Mouse (Mus musculus) heart, embryonic 14.5 days (tissue): ENCODE measurements around the gene Psmc3ip. TPM values are rescaled to one million over a fixed set of nuclear protein-coding genes. Genes with fewer than 3 reads are reported as not detected.

Experiments used
- ATAC-seq: fragments of 200-750 bp; cut with Nextera tagmentation; 2 replicates; pipeline ENCODE4 v1.8.0; 2017; ENCODE audit warnings: low read depth, moderate TSS enrichment; ENCODE audit not compliant: insufficient number of reproducible peaks, insufficient read depth, low FRiP score
- H3K27ac ChIP-seq, 2 experiments: fragments of 200-500 bp in 1 of 2; fragments of 300-500 bp in 1 of 2; sonication (generic) in 1 of 2; replicated peaks in 1 of 2; 2 replicates each; pipeline ENCODE4 v1.5.1; 2012 to 2014; ENCODE audit warnings: low read depth in 2 of 2, low read length in 2 of 2, control low read depth in 1 of 2, mild to moderate bottlenecking in 1 of 2, mixed read lengths in 1 of 2; ENCODE audit not compliant: control insufficient read depth in 1 of 2, insufficient read depth in 1 of 2
- H3K27me3 ChIP-seq: fragments of 300-500 bp; sonication (generic); 2 replicates; pipeline ENCODE4 v1.6.1; 2014; ENCODE audit warnings: mild to moderate bottlenecking, low read length, control low read depth; ENCODE audit not compliant: control insufficient read depth, insufficient read depth
- H3K36me3 ChIP-seq: fragments of 300-500 bp; sonication (generic); 2 replicates; pipeline ENCODE4 v1.6.1; 2014; ENCODE audit warnings: mild to moderate bottlenecking, control low read depth, low read length, mixed read lengths; ENCODE audit not compliant: control insufficient read depth, insufficient read depth
- H3K4me1 ChIP-seq, 2 experiments: fragments of 200-500 bp in 1 of 2; fragments of 300-500 bp in 1 of 2; sonication (generic) in 1 of 2; 2 replicates each; pipeline ENCODE4 v1.6.1; 2012 to 2014; ENCODE audit warnings: low read length in 2 of 2, control low read depth in 1 of 2, mixed read lengths in 1 of 2; ENCODE audit not compliant: control insufficient read depth in 2 of 2, insufficient read depth in 2 of 2
- H3K4me2 ChIP-seq: fragments of 300-500 bp; sonication (generic); 2 replicates; pipeline ENCODE4 v1.6.1; 2014; ENCODE audit warnings: mild to moderate bottlenecking, low read length
- H3K4me3 ChIP-seq, 2 experiments: fragments of 200-500 bp in 1 of 2; fragments of 300-500 bp in 1 of 2; sonication (generic) in 1 of 2; 2 replicates each; pipeline ENCODE4 v1.5.1; 2012 to 2014; ENCODE audit warnings: low read length in 2 of 2, mild to moderate bottlenecking in 2 of 2, control low read depth in 1 of 2, low read depth in 1 of 2, moderate library complexity in 1 of 2; ENCODE audit not compliant: control insufficient read depth in 1 of 2, insufficient read depth in 1 of 2
- H3K9ac ChIP-seq: fragments of 300-500 bp; sonication (generic); 2 replicates; pipeline ENCODE4 v1.6.1; 2014; ENCODE audit warnings: mild to moderate bottlenecking, low read length
- H3K9me3 ChIP-seq: fragments of 300-500 bp; sonication (generic); 2 replicates; pipeline ENCODE4 v1.6.1; 2016; ENCODE audit warnings: low read length, control low read depth; ENCODE audit not compliant: control insufficient read depth
- WGBS: fragments of 180-500 bp; shearing (Covaris S2); extraction: QIAGEN DNeasy Blood & Tissue Kit; methylation state at CpG from one replicate; pipeline ENCODE4 v1.1.7; 2014; 5-methylcytosine and 5-hydroxymethylcytosine counted together
- polyA plus RNA-seq: library from polyadenylated mRNA; unstranded; fragments of >200 nt; fragmentation: Nextera tagmentation; extraction: Ambion mirVana; gene quantifications from 2 replicates; pipeline ENCODE4 v1.2.1, GENCODE M21; 2014

The Psmc3ip gene
- polyA plus RNA-seq, 1 experiment from 2014 or later: 22.9 TPM

DNA sequence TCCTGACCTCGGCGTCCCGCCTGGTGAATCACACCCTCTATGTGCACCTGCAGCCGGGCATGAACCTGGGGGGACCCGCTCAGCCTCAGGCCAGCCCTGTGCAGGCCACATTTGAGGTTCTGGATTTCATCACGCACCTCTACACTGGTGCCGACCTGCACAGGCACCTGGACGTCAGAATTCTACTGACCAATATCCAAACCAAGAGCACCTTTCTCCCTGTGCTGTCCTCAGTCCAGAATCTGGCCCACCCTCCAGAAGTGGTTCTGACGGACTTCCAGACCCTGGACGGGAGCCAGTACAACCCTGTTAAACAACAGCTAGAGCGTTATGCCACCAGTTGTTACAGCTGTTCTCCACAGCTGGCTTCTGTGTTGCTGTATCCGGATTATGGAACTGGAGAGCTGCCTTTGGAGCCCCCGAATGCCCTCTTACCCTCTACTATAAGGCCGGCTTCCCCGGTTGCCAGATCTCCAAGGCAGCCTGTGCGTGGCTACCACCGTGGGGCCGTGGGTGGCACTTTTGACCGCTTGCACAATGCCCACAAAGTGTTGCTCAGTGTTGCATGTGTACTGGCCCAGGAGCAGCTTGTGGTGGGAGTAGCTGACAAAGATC is 12.0 kb downstream of the Psmc3ip start:
- Histone ChIP-seq H3K36me3 (peaks cover 16% of the 10 kb centered on the region), H3K9ac (peak overlapping the region; percentile 88), H3K27ac (peak overlapping the region; percentile 90), H3K9me3 (no peaks in the 10 kb centered on the region), H3K4me3 (peak overlapping the region; percentile 68 to 84), H3K4me2 (peak overlapping the region; percentile 92), H3K27me3 (peaks cover 30% of the 10 kb centered on the region), H3K4me1 (peaks cover 20 to 31% of the 10 kb centered on the region in 2 experiments)
- WGBS: 34% methylated on average over 19 of the region's 19 CpGs
- 0 out of 2 replicates have a peak, but pooled peaks have one; percentile 8 for ATAC-seq

DNA sequence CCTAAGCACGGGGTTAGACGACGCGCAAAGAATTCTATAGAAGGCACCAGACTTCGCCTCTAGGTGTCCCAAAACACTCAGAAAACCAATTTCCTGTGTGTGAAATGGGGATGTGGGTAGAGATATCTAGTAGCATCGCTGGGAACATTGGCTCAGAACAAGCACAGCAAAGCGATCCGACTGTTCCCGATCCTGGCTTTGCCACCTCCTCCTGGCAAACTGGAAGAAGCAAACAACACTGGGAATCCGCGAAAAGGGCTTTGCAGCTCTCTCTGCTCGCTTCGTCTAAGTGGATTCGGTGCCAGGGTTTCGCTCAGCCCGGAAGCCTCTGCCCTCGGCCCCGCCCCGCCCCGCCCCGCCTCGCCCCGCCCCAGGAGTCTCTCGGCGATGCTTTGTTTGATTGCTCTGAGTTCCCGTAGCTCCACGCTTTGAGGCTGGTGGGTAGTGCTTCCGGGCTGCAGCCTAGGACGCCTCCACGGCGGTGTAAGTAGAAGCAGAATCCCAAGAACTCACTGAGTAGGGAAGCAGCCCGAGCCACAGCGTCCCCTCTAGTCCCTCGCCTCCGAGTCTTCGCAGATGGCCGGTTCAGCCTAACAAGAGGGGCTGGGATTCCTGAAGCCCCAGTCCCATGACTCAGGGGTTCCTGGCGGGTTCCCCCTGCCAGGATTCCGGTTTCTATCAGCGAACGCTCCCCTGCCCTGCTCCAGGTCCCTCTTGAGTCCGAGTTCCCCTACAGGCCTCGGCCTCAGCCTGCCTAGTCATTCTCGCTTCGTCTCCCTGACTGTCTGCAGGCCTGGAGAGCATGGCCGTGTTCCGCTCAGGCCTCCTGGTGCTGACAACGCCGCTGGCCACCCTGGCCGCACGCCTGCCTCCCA is 12.8 kb downstream of the Psmc3ip start, which contains the start of gene Coasy:
Coasy (plus strand) TSS at position 358 of the 875 bp plus-strand sequence.
- WGBS: under 1% methylated on average over 51 of the region's 51 CpGs
- Histone ChIP-seq H3K27me3 (peaks cover 38% of the 10 kb centered on the region), H3K4me1 (peaks cover 15 to 24% of the 10 kb centered on the region in 2 experiments), H3K4me3 (peak within 1 kb of the TSS; percentile 68 to 84), H3K4me2 (peak within 1 kb of the TSS; percentile 92), H3K27ac (peak within 1 kb of the TSS; percentile 90), H3K9ac (peak within 1 kb of the TSS; percentile 88), H3K9me3 (no peaks in the 10 kb centered on the region), H3K36me3 (peaks cover 16% of the 10 kb centered on the region)
- ATAC-seq: peak; percentile 83

DNA sequence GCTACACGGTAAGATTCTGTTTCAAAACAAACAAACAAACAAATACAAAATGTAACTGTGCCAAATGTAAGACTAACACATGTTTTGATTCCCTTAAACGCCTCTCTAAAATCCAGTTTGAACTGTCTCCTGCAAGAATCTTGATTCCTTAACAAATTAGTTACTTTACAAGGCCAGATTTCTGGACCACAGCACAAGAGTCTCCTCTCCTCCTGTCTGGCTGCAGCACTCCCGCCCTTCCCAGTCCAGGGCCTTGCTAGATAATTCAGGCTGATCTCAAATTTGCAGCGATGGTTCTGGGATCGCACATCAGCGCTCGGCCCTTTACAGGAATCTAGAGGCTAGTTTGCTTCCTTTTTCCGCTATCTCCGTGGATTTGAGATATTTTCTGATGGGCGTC is 13.6 kb downstream of the Psmc3ip start:
- Histone ChIP-seq H3K4me1 (peaks cover 14 to 23% of the 10 kb centered on the region in 2 experiments), H3K36me3 (peaks cover 16% of the 10 kb centered on the region), H3K27ac (peak overlapping the region; percentile 71 to 90), H3K4me2 (peak overlapping the region; percentile 92), H3K27me3 (peaks cover 46% of the 10 kb centered on the region), H3K4me3 (peak overlapping the region; percentile 68 to 84), H3K9me3 (no peaks in the 10 kb centered on the region), H3K9ac (peak overlapping the region; percentile 75)
- 7% methylated on average over 10 of the region's 10 CpGs for WGBS
- ATAC-seq: no peak

DNA sequence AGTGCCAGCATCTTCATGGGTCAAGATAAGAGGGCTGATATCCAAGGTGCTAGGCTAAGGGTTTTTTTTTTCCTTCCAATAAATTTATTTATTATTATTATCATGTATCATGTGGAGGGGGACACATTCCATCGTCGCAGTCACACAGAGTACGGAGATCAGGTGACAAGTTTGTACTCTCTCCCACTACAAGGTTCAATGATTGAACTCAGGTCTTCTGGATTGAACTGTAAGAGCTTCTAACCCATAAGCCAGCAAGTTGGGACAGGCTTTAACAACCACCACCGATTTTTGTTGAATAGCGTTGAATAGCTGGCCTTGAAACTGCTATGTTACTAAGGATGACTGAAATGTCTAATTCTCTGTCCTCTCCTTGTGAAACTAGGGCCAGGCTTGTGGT is 14.8 kb downstream of the Psmc3ip start:
- H3K27ac ChIP-seq: no peak overlapping the region
- no peak overlapping the region for H3K9ac ChIP-seq
- peaks cover 12% of the 10 kb centered on the region for H3K36me3 ChIP-seq
- H3K4me2 ChIP-seq: no peak overlapping the region
- 73% methylated on average over 5 of the region's 5 CpGs for whole genome bisulfite sequencing
- H3K4me1 ChIP-seq: peaks cover 11 to 17% of the 10 kb centered on the region in 2 experiments
- H3K4me3 ChIP-seq: no peak overlapping the region
- H3K9me3 ChIP-seq: no peaks in the 10 kb centered on the region
- ATAC-seq: no peak
- peaks cover 46% of the 10 kb centered on the region for H3K27me3 ChIP-seq

DNA sequence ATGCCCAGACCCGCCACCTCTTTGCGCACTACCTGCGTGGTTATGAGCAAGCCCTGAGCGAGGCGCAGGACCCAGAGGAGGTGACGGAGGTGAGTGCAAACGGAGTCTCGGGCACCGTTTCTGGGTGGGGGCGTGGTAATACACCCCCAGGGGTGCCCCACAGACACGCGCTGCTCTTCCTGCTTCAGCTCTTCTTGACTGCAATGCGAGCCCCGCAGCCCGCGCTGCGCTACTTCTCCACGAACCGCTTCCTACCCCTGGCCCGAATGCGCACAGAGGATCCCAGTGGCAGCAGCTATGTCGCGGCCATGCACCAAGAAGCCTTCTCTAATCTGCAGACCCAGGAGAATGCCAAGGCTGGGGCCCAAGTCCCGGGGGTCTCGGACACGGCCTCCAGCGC is 15.5 kb downstream of the Psmc3ip start:
- no peak for ATAC-seq
- Histone ChIP-seq H3K27me3 (peaks cover 46% of the 10 kb centered on the region), H3K4me1 (peaks cover 11 to 17% of the 10 kb centered on the region in 2 experiments), H3K36me3 (peaks cover 8% of the 10 kb centered on the region), H3K9ac (peak overlapping the region; percentile 34; the same call in 1 of the 2 replicates), H3K4me3 (peak overlapping the region in 1 of 2 experiments; percentile 24; a peak in 2 of 4 replicates), H3K4me2 (peak overlapping the region; percentile 49), H3K9me3 (no peaks in the 10 kb centered on the region), H3K27ac (no peak overlapping the region)
- 5% methylated on average over 27 of the region's 27 CpGs for WGBS

DNA sequence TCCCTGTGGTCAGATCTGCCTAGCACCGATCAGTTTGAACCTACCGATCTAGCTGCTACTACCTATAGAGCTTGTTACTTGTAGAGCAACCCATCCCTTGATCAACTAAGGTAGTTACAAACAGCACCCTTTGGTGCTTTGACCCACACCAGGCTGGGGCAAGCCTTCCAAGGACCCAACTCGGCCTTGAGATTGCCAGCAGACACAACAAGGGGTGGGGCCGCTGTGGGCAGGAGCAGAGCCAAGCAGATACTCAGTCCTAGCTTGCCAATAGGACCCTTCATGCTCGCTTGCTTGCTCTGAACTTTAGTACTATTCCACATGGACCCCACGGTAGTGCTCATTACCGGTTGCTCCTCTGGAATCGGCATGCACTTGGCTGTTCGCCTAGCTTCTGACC is 17.1 kb downstream of the Psmc3ip start, which contains the start of gene Hsd17b1:
Hsd17b1 (plus strand) TSS at position 291 of the 400 bp plus-strand sequence.
- ATAC-seq: no peak
- Histone ChIP-seq H3K4me3 (no peak within 1 kb of the TSS), H3K27me3 (peaks cover 46% of the 10 kb centered on the region), H3K27ac (no peak within 1 kb of the TSS), H3K9ac (no peak within 1 kb of the TSS), H3K4me1 (peaks cover 6 to 11% of the 10 kb centered on the region in 2 experiments), H3K9me3 (no peaks in the 10 kb centered on the region), H3K36me3 (0 out of 2 replicates have a peak, but pooled peaks cover 3% of the 10 kb centered on the region), H3K4me2 (no peak within 1 kb of the TSS)
- WGBS: 68% methylated on average over 9 of the region's 9 CpGs

DNA sequence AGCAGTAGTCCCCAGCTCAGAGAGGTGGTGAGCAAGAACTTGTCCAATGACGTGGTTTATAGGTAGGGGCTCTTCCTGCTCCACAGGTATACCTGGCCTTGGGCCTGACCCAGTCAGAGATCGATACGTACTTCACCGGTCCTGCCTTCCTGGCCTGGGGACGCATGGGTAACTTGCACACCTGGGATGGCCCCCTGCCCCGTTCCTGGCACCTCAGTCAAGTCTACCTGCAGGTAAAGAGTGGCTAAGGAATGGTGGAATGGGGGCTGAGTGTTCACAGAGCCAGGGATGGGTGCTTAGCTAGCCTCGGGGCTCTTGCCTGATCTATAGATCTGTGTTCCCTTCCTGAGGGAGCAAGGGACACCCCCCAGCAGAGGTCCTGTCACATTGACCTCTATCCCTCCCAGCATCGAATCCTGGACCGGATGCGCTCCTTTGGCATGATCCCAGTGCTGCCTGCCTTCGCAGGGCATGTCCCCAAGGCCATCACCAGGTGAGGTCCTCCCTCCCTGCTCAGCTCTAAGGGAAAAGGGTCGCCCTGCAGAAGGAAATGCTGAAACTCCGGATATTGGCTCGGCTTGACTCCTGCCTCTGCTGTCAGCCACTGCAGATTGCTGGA is 23.3 kb downstream of the Psmc3ip start:
- Histone ChIP-seq H3K4me3 (no peak overlapping the region), H3K27ac (no peak overlapping the region), H3K9ac (no peak overlapping the region), H3K36me3 (0 out of 2 replicates have a peak, but pooled peaks cover 3% of the 10 kb centered on the region), H3K4me1 (peaks cover 2 to 5% of the 10 kb centered on the region in 2 experiments; a peak in 2 of 4 replicates), H3K4me2 (no peak overlapping the region), H3K27me3 (peaks cover 3% of the 10 kb centered on the region; the same call in 1 of the 2 replicates), H3K9me3 (no peaks in the 10 kb centered on the region)
- no peak for ATAC-seq
- WGBS: 62% methylated on average over 14 of the region's 14 CpGs
